Mouse (Mus musculus) liver, postnatal 0 days (tissue): ENCODE results near the gene Cbr1. TPM values are rescaled to one million over a fixed set of nuclear protein-coding genes. Genes with fewer than 3 reads are reported as not detected.

Experiments
- ATAC-seq: fragments of 200-750 bp; cut with Nextera tagmentation; 2 replicates; pipeline ENCODE4 v1.8.0; 2017; ENCODE audit warnings: mild to moderate bottlenecking, moderate library complexity
- DNase-seq: peaks from one replicate; pipeline ENCODE4 v3.0.0-alpha.2; 2016
- H3K27ac ChIP-seq: fragments of 300-500 bp; sonication (generic); 2 replicates; pipeline ENCODE4 v1.5.1; 2014; ENCODE audit warnings: antibody characterized with exemption, moderate library complexity, mild to moderate bottlenecking, low read depth
- H3K27me3 ChIP-seq: fragments of 300-500 bp; sonication (generic); 2 replicates; pipeline ENCODE4 v1.6.1; 2014; ENCODE audit warnings: low read length, control low read depth, mixed read lengths; ENCODE audit not compliant: insufficient read depth
- H3K36me3 ChIP-seq: fragments of 300-500 bp; sonication (generic); replicated peaks from 2 replicates; pipeline ENCODE4 v1.6.1; 2014; ENCODE audit warnings: mild to moderate bottlenecking, control low read depth, low read length, moderate library complexity, mixed read lengths; ENCODE audit not compliant: insufficient read depth
- H3K4me1 ChIP-seq: fragments of 300-500 bp; sonication (generic); 2 replicates; pipeline ENCODE4 v1.6.1; 2014; ENCODE audit warnings: antibody characterized with exemption, mild to moderate bottlenecking, control low read depth; ENCODE audit not compliant: insufficient read depth
- H3K4me2 ChIP-seq: fragments of 300-500 bp; sonication (generic); 2 replicates; pipeline ENCODE4 v1.6.1; 2014; ENCODE audit warnings: low read depth, mild to moderate bottlenecking, low read length, moderate library complexity, mixed read lengths
- H3K4me3 ChIP-seq: fragments of 300-500 bp; sonication (generic); 2 replicates; pipeline ENCODE4 v1.5.1; 2014; ENCODE audit warnings: low read depth, low read length
- H3K9ac ChIP-seq: fragments of 300-500 bp; sonication (generic); replicated peaks from 2 replicates; pipeline ENCODE4 v1.6.1; 2014; ENCODE audit warnings: mild to moderate bottlenecking, moderate library complexity
- H3K9me3 ChIP-seq: fragments of 300-500 bp; sonication (generic); 2 replicates; pipeline ENCODE4 v1.6.1; 2016; ENCODE audit warnings: mild to moderate bottlenecking, control low read depth, low read length, mixed read lengths
- CTCF ChIP-seq: sonication (generic); IDR thresholded peaks from 2 replicates; pipeline ENCODE4 v1.5.1; 2016; ENCODE audit warnings: antibody characterized with exemption, low read depth
- EP300 ChIP-seq: IDR thresholded peaks from 2 replicates; pipeline ENCODE4 v1.6.1; 2016; ENCODE audit warnings: antibody characterized with exemption, low read depth, mild to moderate bottlenecking
- WGBS: fragments of 180-500 bp; shearing (Covaris S2); extraction: QIAGEN DNeasy Blood & Tissue Kit; methylation state at CpG from one replicate; pipeline ENCODE4 v1.1.7; 2014; ENCODE audit not compliant: insufficient replicate concordance; 5-methylcytosine and 5-hydroxymethylcytosine counted together
- polyA plus RNA-seq: library from polyadenylated mRNA; unstranded; fragments of >200 nt; fragmentation: Nextera tagmentation; extraction: Ambion mirVana; gene quantifications from 2 replicates; pipeline ENCODE4 v1.2.1, GENCODE M21; 2015

The Cbr1 gene
- polyA plus RNA-seq, 1 experiment from 2014 or later = 131 TPM

DNA sequence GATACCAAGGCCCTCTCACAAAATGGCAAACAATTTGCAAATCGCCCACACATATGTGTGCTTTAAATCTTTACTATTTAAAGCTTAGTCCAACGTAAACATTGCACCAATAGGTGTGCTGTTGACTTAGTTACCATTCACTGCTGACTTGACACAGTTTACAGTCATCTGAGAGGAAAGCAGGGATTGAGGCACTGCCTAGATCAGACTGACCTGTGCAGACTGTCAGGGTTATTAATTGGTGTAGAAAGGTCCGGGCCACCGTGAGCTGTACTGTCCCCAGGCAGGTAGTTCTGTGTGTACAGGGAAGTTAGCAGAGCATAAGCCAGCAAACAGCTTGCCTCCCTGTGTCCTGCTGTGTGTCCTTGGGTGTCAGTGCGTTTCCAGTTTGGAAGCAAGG is 30.1 kb upstream of the Cbr1 start:
- Histone ChIP-seq H3K4me3 (no peak overlapping the region), H3K9ac (no peak overlapping the region), H3K9me3 (no peaks in the 10 kb centered on the region), H3K4me1 (peaks cover 3% of the 10 kb centered on the region; the same call in 1 of the 2 replicates), H3K27me3 (no peaks in the 10 kb centered on the region), H3K27ac (no peak overlapping the region), H3K36me3 (no peaks in the 10 kb centered on the region), H3K4me2 (no peak overlapping the region)
- ATAC-seq (no peak; the same call in 1 of the 2 replicates), DNase-seq (peak; percentile 10)
- TF ChIP-seq EP300 = no peak
- WGBS = 61% methylated on average over 5 of the region's 5 CpGs

DNA sequence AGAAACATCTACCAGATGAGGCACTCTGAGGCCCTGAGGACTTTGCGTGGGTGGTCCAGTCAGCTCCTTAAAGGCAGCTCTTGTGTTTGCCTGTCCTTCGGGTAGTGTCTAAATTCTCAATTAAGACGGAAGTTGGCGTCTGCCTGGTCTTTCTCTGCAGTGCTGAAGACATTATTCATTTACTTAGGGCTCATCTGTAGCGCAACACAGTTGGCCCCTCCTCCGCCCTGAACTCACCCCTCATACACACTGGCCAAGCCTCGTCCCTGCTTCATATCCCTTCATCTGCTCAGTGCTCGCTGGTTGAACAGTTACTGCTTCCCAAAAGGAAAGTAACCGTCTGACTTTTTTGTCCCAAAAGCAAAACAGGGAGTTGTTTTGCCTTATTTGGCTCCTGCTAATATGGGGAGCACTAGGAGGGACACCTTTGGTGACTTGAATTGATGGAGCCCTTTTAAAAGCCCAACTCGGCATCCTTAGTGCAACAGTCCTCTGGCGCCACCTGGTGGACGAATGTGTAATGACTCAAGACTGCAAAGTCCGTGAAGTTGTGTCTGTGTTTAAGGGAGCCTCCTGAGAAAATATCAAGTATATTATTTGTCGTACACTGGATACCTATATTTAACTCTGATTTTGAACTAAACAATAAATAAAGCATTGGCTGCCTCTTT is 29.1 kb upstream of the Cbr1 start:
- H3K4me1 ChIP-seq = peaks cover 3% of the 10 kb centered on the region; the same call in 1 of the 2 replicates
- no peak overlapping the region for H3K4me3 ChIP-seq
- peak; percentile 95 for TF ChIP-seq CTCF
- TF ChIP-seq EP300 = no peak
- H3K27me3 ChIP-seq = no peaks in the 10 kb centered on the region
- H3K9me3 ChIP-seq = no peaks in the 10 kb centered on the region
- WGBS = 38% methylated on average over 14 of the region's 14 CpGs
- peak; percentile 84 for DNase-seq
- ATAC-seq = no peak
- no peaks in the 10 kb centered on the region for H3K36me3 ChIP-seq
- H3K27ac ChIP-seq = no peak overlapping the region
- H3K9ac ChIP-seq = no peak overlapping the region
- H3K4me2 ChIP-seq = no peak overlapping the region

DNA sequence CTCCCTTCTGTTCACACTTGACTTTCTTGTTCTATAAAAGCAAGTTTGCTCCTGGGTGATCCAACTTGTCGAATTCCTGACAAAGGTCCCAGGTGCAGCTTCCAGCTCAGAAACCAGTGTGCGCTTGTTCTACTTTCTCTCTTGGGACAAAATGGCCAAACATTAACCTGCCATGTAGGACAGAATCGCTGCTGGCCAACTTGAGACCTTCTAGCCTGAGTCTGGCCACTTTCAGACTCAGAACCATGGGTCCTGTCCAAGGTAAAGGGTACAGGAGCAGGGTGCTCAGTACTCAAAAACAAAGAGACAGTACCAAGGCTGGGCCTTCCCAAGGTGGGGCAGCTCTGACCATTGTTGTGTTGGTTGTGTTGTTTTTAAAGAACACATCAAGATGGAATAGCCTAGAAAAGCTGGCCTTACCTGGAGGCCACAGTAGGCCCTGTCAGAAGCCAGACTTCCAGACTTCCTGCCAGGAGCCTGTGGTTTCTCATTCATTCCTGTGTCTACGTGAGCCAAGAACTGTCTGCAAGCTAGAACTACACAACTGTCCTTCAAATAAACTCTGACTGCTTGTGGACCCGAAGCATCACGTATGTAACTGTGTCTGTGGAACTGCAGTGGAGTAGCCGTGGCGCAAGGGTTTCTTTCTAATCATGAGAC is 27.2 kb upstream of the Cbr1 start:
- 79% methylated on average over 8 of the region's 8 CpGs for WGBS
- Histone ChIP-seq H3K4me3 (no peak overlapping the region), H3K36me3 (no peaks in the 10 kb centered on the region), H3K9me3 (no peaks in the 10 kb centered on the region), H3K4me1 (peaks cover 3% of the 10 kb centered on the region; the same call in 1 of the 2 replicates), H3K27me3 (no peaks in the 10 kb centered on the region), H3K9ac (no peak overlapping the region), H3K4me2 (no peak overlapping the region), H3K27ac (no peak overlapping the region)
- no peak for TF ChIP-seq CTCF
- TF ChIP-seq EP300 = no peak
- ATAC-seq (no peak), DNase-seq (no peak)

DNA sequence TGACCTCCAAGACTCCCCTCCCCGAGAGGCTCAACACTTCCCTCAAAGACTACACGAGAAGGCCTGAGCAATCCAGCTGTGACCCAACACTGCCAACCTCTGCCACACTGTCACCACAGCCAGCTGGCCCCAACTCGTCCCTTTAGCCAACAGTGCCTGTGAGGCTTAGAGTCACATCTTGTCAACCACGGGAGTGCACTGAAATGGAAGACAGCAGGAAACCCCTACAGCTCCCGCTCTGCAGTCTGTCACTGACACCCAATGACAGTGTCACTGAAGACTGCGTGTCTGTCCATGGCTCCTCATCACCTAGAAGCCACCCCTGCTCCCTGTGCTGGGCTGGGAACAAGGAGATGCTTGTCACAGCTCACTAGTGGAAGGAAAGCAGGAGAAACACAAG is 24.5 kb upstream of the Cbr1 start:
- no peak overlapping the region for H3K27ac ChIP-seq
- no peak for ATAC-seq
- 55% methylated on average over 6 of the region's 6 CpGs for WGBS

DNA sequence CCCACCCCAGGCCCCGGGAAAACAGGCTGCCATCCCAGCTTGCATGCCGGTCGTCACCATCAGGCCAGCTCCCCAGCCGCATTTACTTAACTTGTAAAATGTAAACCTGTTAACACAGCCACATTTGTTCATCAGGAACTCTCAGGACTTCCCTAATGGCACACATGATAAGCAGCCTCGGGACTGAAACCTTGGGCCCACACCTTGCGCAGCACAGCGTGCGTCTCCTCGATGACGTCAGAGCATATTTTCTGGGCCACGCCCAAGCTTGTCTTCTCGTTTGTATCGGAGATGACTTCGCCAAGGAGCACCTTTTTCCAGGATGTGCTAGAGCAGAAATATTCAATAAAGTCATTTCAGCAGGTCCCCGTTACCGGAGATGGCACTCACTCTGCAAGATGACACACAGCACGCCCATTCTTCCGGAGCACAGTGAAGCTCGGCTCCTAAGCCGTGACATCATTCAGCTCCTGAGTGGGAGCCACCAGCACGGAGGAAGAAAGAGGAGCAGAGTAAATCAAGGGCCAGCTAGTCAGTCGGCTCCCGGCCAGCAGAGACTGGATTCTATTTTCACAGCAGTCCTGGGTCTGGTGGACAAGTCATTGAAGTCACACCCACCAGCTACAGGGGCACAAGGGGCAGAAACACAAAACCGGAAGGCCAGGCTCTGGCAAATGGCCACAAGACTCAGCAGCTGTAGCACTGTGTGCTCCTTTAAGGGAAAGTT is 20.5 kb upstream of the Cbr1 start:
- no peak for DNase-seq
- peaks cover 12% of the 10 kb centered on the region for H3K36me3 ChIP-seq
- WGBS = 72% methylated on average over 24 of the region's 24 CpGs
- H3K4me2 ChIP-seq = peak overlapping the region; percentile 52
- no peaks in the 10 kb centered on the region for H3K9me3 ChIP-seq
- peaks cover 12% of the 10 kb centered on the region; the same call in 1 of the 2 replicates for H3K4me1 ChIP-seq
- ATAC-seq = 0 out of 2 replicates have a peak, but pooled peaks have one; percentile 9
- H3K4me3 ChIP-seq = no peak overlapping the region
- no peak overlapping the region for H3K9ac ChIP-seq
- no peaks in the 10 kb centered on the region for H3K27me3 ChIP-seq
- TF ChIP-seq CTCF = no peak
- no peak for TF ChIP-seq EP300
- peak overlapping the region; percentile 44; the same call in 1 of the 2 replicates for H3K27ac ChIP-seq

More for the DNA sequence above, 24.5 kb upstream of the Cbr1 start:
- TF ChIP-seq CTCF (no peak), EP300 (no peak)
- DNase-seq = peak; percentile 10
- Histone ChIP-seq H3K4me2 (no peak overlapping the region), H3K36me3 (peaks cover 7% of the 10 kb centered on the region), H3K9ac (no peak overlapping the region), H3K27me3 (no peaks in the 10 kb centered on the region), H3K9me3 (no peaks in the 10 kb centered on the region), H3K4me3 (no peak overlapping the region), H3K4me1 (0 out of 2 replicates have a peak, but pooled peaks cover 4% of the 10 kb centered on the region)

DNA sequence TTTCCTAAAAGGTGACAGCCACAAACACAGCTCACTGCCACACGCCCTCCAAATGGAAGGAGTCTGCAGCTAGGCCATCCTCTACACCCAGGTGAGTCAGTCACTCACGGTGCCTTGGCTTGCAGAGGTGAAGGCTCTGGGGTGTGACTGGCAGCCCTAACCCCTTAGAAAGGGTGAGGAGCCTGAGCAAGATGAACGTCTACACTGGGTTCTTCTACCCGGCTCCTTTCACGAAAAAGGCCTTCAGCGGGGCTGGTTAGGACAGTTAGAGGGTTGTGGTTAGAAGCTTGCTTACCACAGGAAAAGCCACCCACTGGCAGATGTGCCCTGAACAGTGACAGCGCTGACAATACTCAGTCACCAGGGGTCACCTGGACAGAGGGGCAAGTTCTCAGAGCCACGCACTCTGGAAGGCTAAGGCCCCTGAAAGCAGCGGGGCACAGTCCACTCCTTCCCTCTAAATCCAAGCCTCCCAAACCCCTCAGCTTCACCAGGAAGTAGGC is 19.9 kb upstream of the Cbr1 start:
- peak overlapping the region; percentile 52 for H3K4me2 ChIP-seq

More for the DNA sequence above, 19.9 kb upstream of the Cbr1 start:
- TF ChIP-seq CTCF = 0 out of 2 replicates have a peak, but pooled peaks have one; percentile 8
- TF ChIP-seq EP300 = no peak
- H3K27me3 ChIP-seq = no peaks in the 10 kb centered on the region
- H3K9me3 ChIP-seq = no peaks in the 10 kb centered on the region
- ATAC-seq (peak; percentile 30), DNase-seq (no peak)
- peaks cover 12% of the 10 kb centered on the region for H3K36me3 ChIP-seq
- H3K4me1 ChIP-seq = peaks cover 12% of the 10 kb centered on the region; the same call in 1 of the 2 replicates
- peak overlapping the region; percentile 13; the same call in 1 of the 2 replicates for H3K4me3 ChIP-seq
- H3K27ac ChIP-seq = peak overlapping the region; percentile 44; the same call in 1 of the 2 replicates
- 40% methylated on average over 9 of the region's 9 CpGs for WGBS
- H3K9ac ChIP-seq = no peak overlapping the region
